Mouse (Mus musculus) G1E (cell line): ENCODE data around the gene Cmtr1. TPM values are rescaled to one million over a fixed set of nuclear protein-coding genes. Genes with fewer than 3 reads are reported as not detected.

ENCODE experiments used
- ATAC-seq: 2 replicates; pipeline ENCODE4 v1.8.0; 2016; ENCODE audit warnings: mild to moderate bottlenecking; ENCODE audit not compliant: insufficient number of reproducible peaks, poor library complexity, low FRiP score, severe bottlenecking; ENCODE audit errors: extremely low read depth
- DNase-seq: peaks from one replicate; pipeline ENCODE4 v3.0.0; 2012; ENCODE audit warnings: low spot score
- H3K27me3 ChIP-seq: 2 replicates; pipeline ENCODE4 v1.6.1; 2012; ENCODE audit warnings: mild to moderate bottlenecking, low read length, inconsistent platforms; ENCODE audit not compliant: insufficient read depth
- H3K36me3 ChIP-seq: replicated peaks from 2 replicates; pipeline ENCODE3; 2012; ENCODE audit warnings: mild to moderate bottlenecking, inconsistent platforms
- H3K4me1 ChIP-seq: 2 replicates; pipeline ENCODE4 v1.6.1; 2012; ENCODE audit warnings: low read depth, low read length, inconsistent platforms, mixed read lengths; ENCODE audit not compliant: insufficient read depth
- H3K4me3 ChIP-seq: 2 replicates; pipeline ENCODE4 v1.5.1; 2012; ENCODE audit warnings: low read depth, mild to moderate bottlenecking, inconsistent platforms, low read length, moderate library complexity, mixed read lengths
- H3K9me3 ChIP-seq: replicated peaks from 2 replicates; pipeline ENCODE4 v1.6.1; 2012; ENCODE audit warnings: inconsistent platforms
- CTCF ChIP-seq: IDR thresholded peaks from 2 replicates; pipeline ENCODE4 v1.5.1; 2012; ENCODE audit warnings: low read depth, low read length, inconsistent platforms, mixed read lengths
- GATA1 ChIP-seq: IDR thresholded peaks from 2 replicates; pipeline ENCODE4 v1.6.1; 2012; ENCODE audit warnings: borderline replicate concordance, low read length, inconsistent platforms, mixed read lengths
- GATA2 ChIP-seq: IDR thresholded peaks from 2 replicates; pipeline ENCODE4 v1.6.1; 2012; ENCODE audit warnings: low read depth, low read length, inconsistent platforms, borderline replicate concordance
- POLR2AphosphoS5 ChIP-seq: IDR thresholded peaks from 2 replicates; pipeline ENCODE4 v1.6.1; 2012; ENCODE audit warnings: low read depth, low read length, inconsistent platforms; ENCODE audit not compliant: insufficient replicate concordance
- TAL1 ChIP-seq: conservative IDR thresholded peaks from 2 replicates; pipeline ENCODE4 v1.6.1; 2012; ENCODE audit warnings: low read depth, low read length, inconsistent platforms, mixed read lengths
- polyA plus RNA-seq: library from polyadenylated mRNA; stranded (reverse); fragments of >175 nt; gene quantifications from 2 replicates; pipeline ENCODE4 v1.2.3, GENCODE M21; 2012
- total RNA-seq, 2 experiments: library from RNA; stranded (forward) in 1 of 2; stranded (reverse) in 1 of 2; fragments of 200-1000 nt in 1 of 2; fragments of >200 nt in 1 of 2; fragmentation: Nextera tagmentation in 1 of 2; gene quantifications; 2 replicates each; pipeline ENCODE4 v1.2.3; 2014 to 2017

Cmtr1 gene
- total and polyA plus RNA-seq, 3 experiments, result 82.7 to 182 (median 103) TPM

DNA sequence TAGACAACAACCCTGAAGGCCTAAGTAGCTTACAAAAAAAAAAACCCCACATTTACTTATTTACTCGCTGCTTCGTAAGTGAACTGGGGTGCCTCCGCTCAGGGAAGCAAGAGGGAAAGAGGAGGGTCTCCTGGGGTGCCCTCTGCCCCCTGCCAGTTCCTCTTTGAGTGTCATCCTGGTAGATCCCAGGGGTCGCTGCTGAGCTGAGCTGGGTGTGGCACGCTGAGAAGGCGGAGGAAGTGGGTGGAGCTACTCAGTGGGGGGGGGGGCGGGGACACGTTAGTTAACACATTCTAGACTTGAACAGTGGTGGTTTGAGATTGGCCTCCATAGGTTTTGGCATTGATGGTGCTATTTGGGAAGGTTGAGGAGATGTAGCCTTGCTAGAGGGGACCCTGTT, 67.7 kb downstream of the Cmtr1 start:
- Histone ChIP-seq H3K36me3 (no peaks in the 10 kb centered on the region), H3K27me3 (peaks cover 49% of the 10 kb centered on the region), H3K4me1 (peaks cover 26% of the 10 kb centered on the region), H3K9me3 (no peaks in the 10 kb centered on the region), H3K4me3 (no peak overlapping the region)
- TF ChIP-seq GATA1 (no peak), TAL1 (no peak), GATA2 (no peak)
- ATAC-seq, result no peak
- DNase-seq, result no peak

DNA sequence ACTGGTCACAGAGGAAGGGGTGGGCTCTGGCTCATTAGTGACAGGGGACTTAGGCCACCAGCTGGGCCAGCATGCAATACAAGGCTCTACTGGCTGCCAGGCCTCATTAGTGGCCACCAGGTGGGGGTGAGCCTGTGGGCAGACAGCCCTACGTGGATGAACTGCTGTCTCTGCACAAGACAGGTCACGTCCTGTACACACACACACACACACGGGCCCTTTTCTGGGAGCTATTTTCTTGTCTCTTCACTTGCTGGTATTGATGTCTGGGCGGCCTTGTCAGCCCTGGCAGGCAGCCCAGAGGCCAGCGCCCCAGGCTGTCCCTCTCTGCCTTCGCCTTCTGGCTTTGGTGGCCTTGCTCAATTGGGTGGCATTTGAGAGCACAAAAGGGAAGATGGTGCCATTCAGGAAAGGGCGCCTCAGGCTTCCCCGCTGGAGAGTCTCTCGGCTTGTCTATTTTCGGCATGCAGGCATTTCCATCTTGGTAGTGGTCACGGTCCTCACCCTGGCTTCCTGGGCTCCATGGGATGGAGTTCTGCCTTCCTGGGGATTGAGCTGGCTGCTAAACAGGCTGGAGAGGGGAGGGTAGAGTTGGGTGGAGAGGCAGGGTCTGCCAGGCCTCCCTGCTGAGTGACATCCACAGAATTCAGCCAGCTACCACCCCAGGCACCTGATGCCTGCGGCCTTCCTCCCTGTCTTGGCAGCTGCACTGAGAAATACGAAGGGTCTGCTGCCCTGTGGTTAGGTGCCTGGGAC, 70.3 kb downstream of the Cmtr1 start:
- Histone ChIP-seq H3K4me1 (peaks cover 25% of the 10 kb centered on the region), H3K4me3 (no peak overlapping the region), H3K36me3 (no peaks in the 10 kb centered on the region), H3K27me3 (peaks cover 39% of the 10 kb centered on the region), H3K9me3 (no peaks in the 10 kb centered on the region)
- ATAC-seq (no peak), DNase-seq (no peak)
- TF ChIP-seq GATA2 (no peak), POLR2AphosphoS5 (no peak), TAL1 (no peak), CTCF (no peak), GATA1 (no peak)

DNA sequence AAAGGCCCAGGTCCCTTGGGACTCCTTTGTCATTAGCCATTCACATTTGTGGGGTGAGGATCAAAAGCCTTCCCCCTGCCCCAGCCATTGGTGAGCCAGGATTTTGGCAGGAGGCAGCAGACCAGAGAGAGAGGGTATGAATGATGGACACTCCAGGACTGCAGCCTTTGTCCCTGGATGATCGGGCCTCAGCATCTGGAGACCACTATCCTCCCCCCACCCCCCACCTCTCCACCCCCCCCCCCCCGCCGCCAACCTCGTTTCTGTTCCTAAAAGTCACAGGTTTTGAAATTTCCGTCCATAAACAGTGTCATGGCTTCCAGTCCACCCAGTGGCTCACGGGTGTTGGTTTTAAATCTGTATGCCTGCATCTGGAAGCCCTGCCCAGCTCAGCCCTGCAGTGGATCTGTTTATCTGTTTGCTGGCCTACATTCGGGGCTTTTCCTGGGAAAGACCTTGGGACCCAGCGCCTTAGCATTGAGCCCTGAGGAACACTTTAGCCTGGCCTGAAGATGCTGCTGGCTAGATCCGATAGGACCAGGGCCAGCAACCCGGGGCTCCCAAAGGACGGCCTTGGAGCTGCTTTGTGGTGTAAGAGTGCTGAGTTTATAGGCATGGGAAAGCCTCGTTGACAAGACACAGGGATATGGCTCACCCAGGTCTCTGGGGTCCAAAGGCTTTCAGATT, 71.0 kb downstream of the Cmtr1 start:
- Histone ChIP-seq H3K27me3 (peaks cover 36% of the 10 kb centered on the region), H3K4me1 (peaks cover 24% of the 10 kb centered on the region), H3K36me3 (no peaks in the 10 kb centered on the region), H3K9me3 (no peaks in the 10 kb centered on the region), H3K4me3 (no peak overlapping the region)
- DNase-seq, result no peak
- no peak for ATAC-seq
- TF ChIP-seq GATA2 (no peak), TAL1 (no peak), POLR2AphosphoS5 (no peak), CTCF (no peak), GATA1 (no peak)

DNA sequence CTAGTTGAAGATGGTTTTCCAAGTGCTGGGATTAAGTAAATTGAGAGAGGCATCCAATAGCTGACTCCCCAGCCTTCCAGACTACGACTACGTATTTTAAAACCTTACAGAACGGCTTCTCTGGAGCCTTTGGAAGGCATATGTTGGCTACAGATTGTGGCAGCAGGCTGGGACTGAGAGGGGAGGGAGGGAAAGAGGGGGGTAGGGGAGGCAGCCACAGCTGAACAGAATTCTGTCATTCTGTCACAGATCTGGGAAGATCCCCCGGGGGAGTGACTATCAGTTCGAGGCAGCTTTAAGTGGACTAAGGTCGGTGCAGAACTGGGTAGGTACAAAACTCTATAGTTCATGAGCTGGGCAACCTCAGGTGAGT, 71.5 kb downstream of the Cmtr1 start:
- Histone ChIP-seq H3K4me3 (no peak overlapping the region), H3K36me3 (no peaks in the 10 kb centered on the region), H3K4me1 (peaks cover 24% of the 10 kb centered on the region), H3K27me3 (peaks cover 37% of the 10 kb centered on the region), H3K9me3 (no peaks in the 10 kb centered on the region)
- ATAC-seq, result no peak
- no peak for TF ChIP-seq GATA2
- no peak for TF ChIP-seq TAL1
- TF ChIP-seq POLR2AphosphoS5, result no peak
- TF ChIP-seq CTCF, result no peak
- no peak for DNase-seq

DNA sequence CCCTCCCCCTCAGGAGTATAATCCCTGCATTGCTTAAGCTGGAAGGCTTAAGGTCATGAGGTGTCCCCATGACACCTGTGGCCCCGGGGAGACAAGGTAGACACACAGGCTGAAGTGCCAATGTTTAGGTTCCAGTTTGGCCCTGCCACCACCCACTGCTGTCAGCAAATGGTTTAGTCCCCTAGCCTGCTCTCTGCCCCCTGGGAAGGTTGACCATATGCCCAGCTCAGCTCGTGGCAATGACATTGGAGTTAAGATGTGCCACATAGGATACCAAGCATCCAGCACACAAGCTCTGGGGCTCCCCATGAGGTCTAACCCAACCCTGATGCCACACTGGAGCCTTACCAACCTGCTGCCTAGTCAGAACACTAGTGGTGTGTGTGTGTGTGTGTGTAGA, 72.1 kb downstream of the Cmtr1 start:
- TF ChIP-seq POLR2AphosphoS5 (no peak), TAL1 (no peak), CTCF (no peak), GATA2 (no peak), GATA1 (no peak)
- Histone ChIP-seq H3K9me3 (no peaks in the 10 kb centered on the region), H3K4me3 (no peak overlapping the region), H3K36me3 (no peaks in the 10 kb centered on the region), H3K27me3 (peaks cover 32% of the 10 kb centered on the region), H3K4me1 (peaks cover 24% of the 10 kb centered on the region)
- no peak for DNase-seq
- ATAC-seq, result no peak

DNA sequence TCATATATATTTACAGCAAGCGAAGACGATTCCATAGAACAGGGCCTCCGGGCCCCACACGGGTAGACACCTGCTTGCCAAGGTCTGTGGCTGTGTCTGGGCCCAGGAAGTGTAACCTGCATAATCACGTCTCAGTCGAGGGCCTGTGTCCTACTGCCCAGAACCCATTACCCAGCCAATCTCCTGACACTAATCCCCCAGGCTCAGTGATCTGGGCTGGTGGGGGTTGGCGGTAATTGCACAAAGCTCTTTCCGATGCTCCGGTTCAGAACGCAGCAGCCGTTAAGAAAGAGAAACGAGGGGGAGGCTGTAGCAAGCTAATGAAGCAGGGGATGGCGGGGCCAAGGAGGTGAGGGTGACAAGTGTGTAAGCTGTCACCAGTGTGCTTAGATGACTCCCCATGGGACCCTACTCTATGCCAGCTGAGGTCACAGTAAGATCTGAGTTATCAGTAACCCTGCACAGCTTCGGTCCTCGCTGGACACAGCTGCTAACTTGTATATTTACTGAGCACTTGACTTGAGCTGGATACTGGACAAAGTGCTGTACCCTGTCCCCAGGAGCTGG, 76.1 kb downstream of the Cmtr1 start:
- Histone ChIP-seq H3K36me3 (no peaks in the 10 kb centered on the region), H3K9me3 (peaks cover 7% of the 10 kb centered on the region; the same call in 1 of the 2 replicates), H3K4me1 (peaks cover 17% of the 10 kb centered on the region), H3K4me3 (no peak overlapping the region), H3K27me3 (peaks cover 38% of the 10 kb centered on the region)
- DNase-seq, result no peak
- no peak for ATAC-seq
- TF ChIP-seq POLR2AphosphoS5 (no peak), GATA2 (no peak)
